Mouse (Mus musculus) cerebellum, adult (tissue): Measurements from ENCODE around the gene Otud1.

Source experiments
- ATAC-seq: cut with Nextera tagmentation; 2 replicates; pipeline ENCODE4 v1.9.2; 2017; ENCODE audit warnings: mild to moderate bottlenecking, moderate library complexity, mixed read lengths; ENCODE audit not compliant: insufficient number of reproducible peaks, low FRiP score, low TSS enrichment

The Otud1 gene

DNA sequence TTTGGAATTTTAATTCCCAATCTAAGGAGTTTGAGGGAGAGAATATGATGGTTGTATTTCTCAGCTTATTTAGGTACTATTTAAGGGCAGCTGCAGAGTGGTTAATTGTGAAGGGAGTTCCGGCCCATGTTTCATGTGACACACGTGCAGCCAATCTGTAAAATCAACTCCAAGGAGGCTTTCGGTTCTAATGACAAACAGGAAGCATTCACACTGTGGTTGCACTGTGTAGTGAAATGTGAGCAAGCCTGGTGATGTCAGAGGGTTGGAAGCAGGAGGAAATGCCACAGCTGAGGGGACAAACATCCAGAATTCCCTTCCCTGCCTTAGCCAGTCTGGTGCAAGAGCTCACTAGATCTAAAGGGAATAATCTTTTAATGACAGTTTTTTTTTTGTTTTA, 8.3 kb downstream of the Otud1 start:
- no peak for ATAC-seq

DNA sequence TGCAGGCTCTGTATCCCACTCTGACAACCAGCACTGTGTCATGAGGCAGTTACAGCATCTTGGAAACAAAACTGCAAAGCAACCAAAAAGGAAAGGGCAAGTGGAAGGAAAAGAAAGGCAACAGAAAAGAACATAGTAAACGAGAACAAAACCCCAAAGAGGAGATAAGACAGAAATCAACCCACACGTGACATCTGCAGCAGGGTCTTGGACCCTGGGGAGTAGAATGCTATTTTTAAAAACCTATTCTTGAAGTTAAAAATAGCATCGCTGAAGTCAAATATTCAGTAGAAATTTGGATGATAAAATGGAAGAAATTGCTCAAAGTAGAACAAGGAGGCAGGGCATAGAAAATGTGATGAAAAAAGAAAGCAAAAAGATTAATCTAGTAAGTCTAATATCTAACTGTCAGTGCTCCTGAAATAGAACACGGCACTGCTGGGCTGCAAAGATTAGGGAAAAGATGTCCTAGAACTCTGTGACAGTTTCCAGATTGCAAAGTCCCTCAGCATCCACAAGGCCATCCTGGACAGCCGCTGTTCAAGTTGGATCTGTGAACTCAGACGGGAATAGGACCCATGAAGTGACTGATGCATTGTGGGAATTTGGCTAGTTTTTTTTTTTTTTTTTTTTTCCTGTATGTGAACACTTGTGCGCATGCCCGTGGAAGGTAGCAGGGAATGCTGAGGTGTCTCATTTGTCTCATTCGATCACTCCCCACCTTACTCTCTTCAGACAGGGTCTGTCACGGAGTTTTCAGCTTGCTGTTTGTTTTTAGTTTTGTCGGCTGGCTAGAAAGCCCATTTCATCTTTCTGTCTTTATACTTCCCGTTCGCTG, 13.5 kb downstream of the Otud1 start:
- no peak for ATAC-seq

DNA sequence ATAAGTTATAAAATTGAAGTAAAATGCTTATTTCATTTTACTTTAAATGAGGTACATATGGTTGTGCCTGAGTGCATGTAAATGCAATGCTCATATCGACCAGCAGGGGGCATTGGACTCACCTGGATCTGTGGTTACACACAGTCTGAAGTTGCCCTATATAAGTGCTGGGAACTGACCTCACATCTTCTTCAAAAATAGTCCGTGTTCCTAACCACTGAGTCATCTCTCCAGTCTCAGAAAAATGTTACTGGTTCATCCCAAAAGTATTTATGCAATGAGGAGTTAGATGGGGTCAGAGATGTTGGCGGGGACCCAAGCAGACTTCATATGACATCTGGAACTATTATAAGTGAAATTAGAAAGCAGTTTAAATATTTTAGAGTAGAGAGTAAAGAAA, 25.4 kb downstream of the Otud1 start:
- no peak for ATAC-seq

DNA sequence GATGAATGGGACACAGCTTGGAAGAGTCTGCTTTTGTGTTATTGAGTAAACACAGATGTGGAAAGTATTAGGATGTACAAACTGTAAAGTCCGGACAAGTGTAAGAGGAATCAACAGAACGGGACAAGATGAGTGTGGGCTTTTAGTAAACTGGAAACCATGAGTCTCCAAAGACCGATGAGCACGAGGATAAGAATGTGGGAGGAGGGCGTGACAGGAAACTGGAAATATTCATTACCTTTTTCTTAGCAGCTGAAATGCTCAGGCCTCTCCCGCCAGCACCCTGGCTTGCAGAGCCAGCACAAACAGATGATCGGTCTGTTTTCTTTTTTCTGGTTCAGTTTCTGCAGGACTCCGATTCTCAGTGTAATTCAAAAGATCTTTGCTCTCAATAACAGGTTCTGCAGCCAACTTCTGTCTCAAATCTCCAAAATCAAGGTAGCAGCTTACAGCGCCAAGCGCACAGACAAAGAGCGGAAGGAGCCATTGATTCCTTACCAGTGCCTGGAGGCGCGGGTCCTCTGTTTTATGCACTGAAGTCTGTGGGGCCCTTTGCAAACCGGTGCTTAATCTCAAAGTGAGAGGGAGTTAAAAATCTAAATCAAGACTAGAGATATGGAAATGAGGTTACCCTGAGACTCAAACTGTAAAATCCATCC, 28.1 kb downstream of the Otud1 start:
- no peak for ATAC-seq

DNA sequence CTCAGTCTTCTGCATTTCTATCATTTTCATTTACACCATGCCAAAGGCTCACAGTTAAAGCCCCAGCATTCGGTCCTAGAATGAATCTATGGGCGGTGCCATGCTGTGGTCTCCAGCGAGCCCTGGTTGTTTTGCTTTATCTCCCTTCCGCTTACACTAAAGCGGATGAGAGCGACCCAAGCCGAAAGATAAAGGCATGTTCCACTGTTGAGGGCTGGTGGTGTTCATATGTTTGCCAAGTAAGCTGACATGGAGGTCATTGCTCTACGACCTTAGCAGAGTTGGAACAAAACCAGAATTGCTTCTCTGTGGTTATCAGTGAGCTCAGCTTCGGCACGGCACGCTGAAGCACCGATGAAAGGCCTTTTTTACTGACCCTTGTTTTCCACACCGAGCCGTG, 32.5 kb downstream of the Otud1 start:
- ATAC-seq = no peak

DNA sequence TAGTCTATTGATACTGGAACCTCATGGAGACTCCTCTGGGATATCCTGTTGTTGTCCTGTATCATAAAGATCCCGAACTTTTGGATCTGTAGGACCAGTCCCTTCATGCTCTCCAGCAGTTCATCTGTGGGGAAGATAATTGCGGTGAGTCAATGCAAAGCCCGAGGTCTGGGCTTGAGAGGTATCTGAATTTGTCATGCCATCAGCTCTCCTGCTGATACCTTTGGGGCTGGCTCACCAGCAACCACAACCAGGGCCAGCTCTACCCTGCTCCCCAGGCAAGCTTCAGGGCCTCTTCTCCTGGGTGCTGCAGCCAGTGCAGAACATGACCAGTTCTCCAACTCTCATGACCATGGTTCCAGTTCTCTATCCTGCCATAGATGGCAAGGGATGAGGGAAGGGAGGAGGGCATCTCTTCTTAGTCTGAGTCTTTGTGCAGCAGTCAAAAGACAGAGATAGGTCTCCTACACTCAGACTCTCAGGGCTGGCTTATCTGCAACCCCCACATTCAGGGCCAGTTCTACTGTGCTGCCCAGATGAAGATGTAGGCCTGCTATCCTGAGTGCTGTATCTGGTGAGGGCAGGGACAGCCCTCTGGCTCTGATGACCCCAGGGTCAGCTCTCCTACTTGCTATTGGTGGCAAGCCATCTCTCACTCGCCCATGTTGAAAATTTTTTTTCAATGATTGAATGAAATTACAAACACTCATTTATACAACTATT, 42.2 kb downstream of the Otud1 start:
- no peak for ATAC-seq

DNA sequence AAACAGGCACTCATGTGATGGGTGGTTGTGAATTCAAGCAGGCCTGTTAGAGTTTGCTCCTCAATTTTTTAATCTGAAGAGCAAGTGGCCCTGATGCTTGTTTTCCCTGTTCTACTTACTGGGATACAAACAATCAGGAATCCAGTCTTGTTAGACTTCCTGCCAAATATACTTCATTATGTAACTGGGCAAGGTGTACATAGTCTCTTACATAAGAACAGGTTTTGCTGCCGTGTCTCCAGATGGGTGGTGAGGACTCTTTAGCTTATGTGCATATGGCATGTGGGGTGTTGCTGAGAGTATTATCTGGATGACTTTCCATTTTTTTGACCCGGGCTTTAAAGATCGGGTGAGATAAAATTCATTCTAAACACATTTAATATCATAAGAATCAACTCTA, 43.8 kb downstream of the Otud1 start:
- ATAC-seq = peak; percentile 37; the same call in 1 of the 2 replicates

DNA sequence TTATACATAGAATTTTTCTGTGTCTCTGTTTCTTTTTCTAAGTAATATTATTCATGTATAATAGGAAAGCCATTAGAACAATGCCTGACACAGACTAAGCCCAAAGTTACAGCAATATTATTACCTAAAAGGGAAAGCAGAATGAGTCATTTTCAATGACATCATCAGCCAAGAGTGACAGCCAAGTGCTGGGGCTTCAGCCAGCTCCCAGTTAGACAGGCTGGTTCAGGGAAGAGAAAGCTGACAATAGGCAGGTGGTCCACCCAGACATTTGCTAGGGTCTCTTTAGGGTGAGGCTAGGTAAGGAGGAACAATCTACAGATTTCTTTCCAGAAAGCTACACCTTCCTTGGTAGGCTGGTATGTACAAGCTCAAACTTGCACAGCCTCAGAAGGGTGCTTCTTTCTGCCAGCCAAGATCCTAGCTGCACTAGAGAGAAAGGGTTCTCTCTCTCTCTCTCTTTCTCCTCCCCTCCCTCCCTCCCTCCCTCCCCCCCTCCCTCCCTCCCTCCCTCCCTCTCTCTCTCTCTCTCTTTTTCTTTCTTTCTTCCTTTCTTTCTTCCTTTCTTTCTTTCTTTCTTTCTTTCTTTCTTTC, 45.6 kb downstream of the Otud1 start:
- ATAC-seq = peak; percentile 66; the same call in 1 of the 2 replicates

DNA sequence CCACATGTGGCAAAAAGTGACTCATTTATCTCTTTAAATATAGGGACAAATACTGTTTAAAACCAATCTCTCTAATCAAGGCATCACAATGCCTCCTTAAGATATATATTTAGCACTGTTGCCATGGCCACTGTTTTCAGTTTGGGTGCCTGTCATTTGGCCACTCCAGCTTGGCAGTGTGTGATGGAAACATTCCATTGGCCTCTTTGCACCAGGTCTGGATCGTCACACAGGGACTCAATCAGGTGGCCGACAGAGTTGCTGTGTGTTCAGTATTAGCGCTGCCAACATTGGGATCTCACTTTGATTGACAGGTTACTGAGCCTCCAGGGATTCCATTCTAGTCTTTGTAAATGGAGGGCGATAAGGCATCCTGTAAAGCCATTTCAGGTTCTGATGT, 46.1 kb downstream of the Otud1 start:
- ATAC-seq = no peak

DNA sequence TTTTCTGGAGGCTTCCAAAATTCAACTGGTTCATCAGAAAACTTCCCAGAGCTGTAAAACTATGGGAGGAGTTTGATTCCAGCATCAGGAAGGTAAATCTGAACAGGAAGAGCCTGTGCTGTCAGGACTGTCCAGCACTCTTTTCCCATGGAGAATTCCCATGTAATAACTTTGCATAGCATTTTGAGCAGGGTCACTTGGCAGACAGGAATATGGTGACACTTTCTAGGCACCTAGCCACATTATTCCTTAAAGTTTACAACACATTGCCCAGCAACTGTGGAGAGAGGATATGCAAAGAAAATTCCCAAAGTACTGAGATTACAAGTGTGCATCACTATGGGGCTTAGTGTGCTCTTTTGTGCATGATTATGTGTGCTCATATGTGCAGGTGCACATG, 46.7 kb downstream of the Otud1 start:
- no peak for ATAC-seq

DNA sequence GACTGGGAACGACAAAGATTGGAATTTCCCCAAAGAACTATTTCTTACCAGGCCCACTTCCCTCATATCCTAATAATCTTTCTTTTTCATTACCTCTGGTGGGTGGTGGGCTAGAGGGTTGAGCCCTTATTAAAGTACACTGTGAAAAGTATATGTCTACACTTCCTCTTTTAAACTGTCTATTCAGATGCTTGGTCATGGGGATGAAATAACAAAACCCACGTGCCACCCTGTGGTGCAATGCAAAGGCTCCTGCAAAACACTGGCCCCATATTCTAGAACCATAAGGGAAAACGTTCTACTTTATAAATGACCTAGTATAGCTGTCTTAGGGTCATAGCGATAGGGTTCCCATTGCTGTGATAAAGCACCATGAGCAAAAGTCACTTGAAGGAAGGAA, 49.3 kb downstream of the Otud1 start:
- ATAC-seq = no peak
